8 mouse cellular contexts compared by ENCODE assay signal in the genomic region with DNA sequence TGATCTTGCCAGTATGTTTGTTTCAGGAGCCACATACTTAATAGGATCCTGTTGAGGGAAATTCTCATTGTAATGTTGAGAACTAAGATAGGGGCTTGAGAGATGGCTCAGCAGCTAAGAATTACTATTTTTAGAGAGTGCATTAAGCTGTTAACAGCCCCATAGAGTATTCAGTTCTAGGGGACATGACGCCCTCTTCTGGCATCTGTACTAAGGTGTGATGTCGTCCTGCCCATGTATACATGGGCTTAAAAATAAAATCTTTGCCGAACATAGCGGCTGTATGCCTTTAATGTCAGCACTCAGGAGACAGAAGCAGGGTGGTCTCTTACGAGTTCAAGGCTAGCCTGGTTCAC. TPM values are rescaled to one million over a fixed set of nuclear protein-coding genes. Genes with fewer than 3 reads are reported as not detected.
DNase-seq lines count a peak whose midpoint lies in the region; ATAC-seq and TF ChIP-seq lines count a peak whose summit lies in the region.

No protein-coding gene starts in this region.

- ATAC-seq in embryonic facial prominence, embryonic 14.5 days (ENCODE audit: low read depth): peak; percentile 19
- ATAC-seq in limb, embryonic 11.5 days (ENCODE audit: insufficient number of reproducible peaks, low FRiP score, low TSS enrichment, low read depth): no peak
- ATAC-seq in neural tube, embryonic 15.5 days (ENCODE audit: low FRiP score): peak; percentile 22

- no peak for TF ChIP-seq POLR2A in liver, adult 2 months (IDR thresholded peaks at IDR 0.05; ENCODE audit: extremely low read depth, insufficient read depth, low read length)

- 6% methylated on average over 5 of the region's 5 CpGs for WGBS in liver, adult 2 months
- 7% methylated on average over 5 of the region's 5 CpGs for WGBS in embryonic facial prominence, embryonic 14.5 days
- 5% methylated on average over 5 of the region's 5 CpGs for WGBS in limb, embryonic 11.5 days
- WGBS in neural tube, embryonic 15.5 days: 4% methylated on average over 5 of the region's 5 CpGs

- DNase-seq in liver, adult 2 months (ENCODE audit: extremely low read depth, low read depth, low spot score): no peak
- DNase-seq in liver (no peak), adipocyte (ENCODE audit: low spot score) (no peak)
- DNase-seq in embryonic facial prominence, embryonic 14.5 days (ENCODE audit: low spot score): no peak
- no peak for DNase-seq in limb, embryonic 11.5 days (ENCODE audit: low spot score)
- DNase-seq in layer of hippocampus, adult 8-10 months (ENCODE audit: low spot score in 2 of 2): no peak
- DNase-seq in thymus, postnatal 14 days: no peak

- H3K27me3 ChIP-seq in liver, adult 2 months (ENCODE audit: control insufficient read depth, insufficient read depth, low read length): no peaks in the 10 kb centered on the region
- H3K27me3 ChIP-seq in embryonic facial prominence, embryonic 14.5 days (replicated peaks; ENCODE audit: control insufficient read depth, insufficient read depth, low read length): no peaks in the 10 kb centered on the region
- no peaks in the 10 kb centered on the region for H3K27me3 ChIP-seq in limb, embryonic 11.5 days (ENCODE audit: control insufficient read depth, insufficient read depth, low read length)
- no peaks in the 10 kb centered on the region for H3K27me3 ChIP-seq in neural tube, embryonic 15.5 days (replicated peaks)

- peak overlapping the region; percentile 60 for H3K27ac ChIP-seq in liver, adult 2 months (replicated peaks; ENCODE audit: insufficient read depth, low read depth, low read length)
- H3K27ac ChIP-seq in embryonic facial prominence, embryonic 14.5 days (replicated peaks; ENCODE audit: low read depth, low read length): no peak overlapping the region
- no peak overlapping the region for H3K27ac ChIP-seq in limb, embryonic 11.5 days (replicated peaks; ENCODE audit: low read depth, low read length)
- peak overlapping the region; percentile 94; the same call in 1 of the 2 replicates for H3K27ac ChIP-seq in neural tube, embryonic 15.5 days (replicated peaks)

- H3K9me3 ChIP-seq in embryonic facial prominence, embryonic 14.5 days (ENCODE audit: control insufficient read depth, low read length): no peaks in the 10 kb centered on the region
- no peaks in the 10 kb centered on the region for H3K9me3 ChIP-seq in limb, embryonic 11.5 days (ENCODE audit: control insufficient read depth, low read length)
- no peaks in the 10 kb centered on the region for H3K9me3 ChIP-seq in neural tube, embryonic 15.5 days (replicated peaks)

- peak overlapping the region; percentile 46 for H3K4me2 ChIP-seq in embryonic facial prominence, embryonic 14.5 days (ENCODE audit: low read depth, low read length)
- H3K4me2 ChIP-seq in limb, embryonic 11.5 days (ENCODE audit: low read depth, severe bottlenecking): peak overlapping the region; percentile 66; the same call in 1 of the 2 replicates
- peak overlapping the region; percentile 73 for H3K4me2 ChIP-seq in neural tube, embryonic 15.5 days

- peaks cover 13% of the 10 kb centered on the region for H3K4me1 ChIP-seq in liver, adult 2 months (ENCODE audit: control insufficient read depth, insufficient read depth, low read length)
- peaks cover 4% of the 10 kb centered on the region; the same call in 1 of the 2 replicates for H3K4me1 ChIP-seq in embryonic facial prominence, embryonic 14.5 days (ENCODE audit: control insufficient read depth, insufficient read depth, low read length)
- 0 out of 2 replicates have a peak, but pooled peaks cover 5% of the 10 kb centered on the region for H3K4me1 ChIP-seq in limb, embryonic 11.5 days (ENCODE audit: control insufficient read depth, insufficient read depth, low read length)
- peaks cover 25% of the 10 kb centered on the region for H3K4me1 ChIP-seq in neural tube, embryonic 15.5 days

- H3K4me3 ChIP-seq in liver, adult 2 months (ENCODE audit: insufficient read depth, low read depth, low read length): peak overlapping the region; percentile 39
- peak overlapping the region; percentile 81 for H3K4me3 ChIP-seq in embryonic facial prominence, embryonic 14.5 days (ENCODE audit: low read depth, low read length)
- peak overlapping the region; percentile 64 for H3K4me3 ChIP-seq in limb, embryonic 11.5 days (ENCODE audit: low read depth, low read length)
- H3K4me3 ChIP-seq in neural tube, embryonic 15.5 days (replicated peaks): peak overlapping the region; percentile 62

- H3K79me2 ChIP-seq in liver, adult 2 months (ENCODE audit: control insufficient read depth, insufficient read depth, low read length): peaks cover 28% of the 10 kb centered on the region

- no peak for TF ChIP-seq CTCF in liver, adult 2 months (IDR thresholded peaks at IDR 0.05; ENCODE audit: low read depth, low read length)

- H3K36me3 ChIP-seq in liver, adult 2 months (ENCODE audit: control insufficient read depth, insufficient read depth, low read length): peaks cover 10% of the 10 kb centered on the region
- no peaks in the 10 kb centered on the region for H3K36me3 ChIP-seq in embryonic facial prominence, embryonic 14.5 days (ENCODE audit: control insufficient read depth, insufficient read depth, low read length)
- H3K36me3 ChIP-seq in limb, embryonic 11.5 days (ENCODE audit: control insufficient read depth, insufficient read depth, low read length): no peaks in the 10 kb centered on the region; the same call in 1 of the 2 replicates
- peaks cover 8% of the 10 kb centered on the region; the same call in 1 of the 2 replicates for H3K36me3 ChIP-seq in neural tube, embryonic 15.5 days

- H3K9ac ChIP-seq in liver, adult 2 months (ENCODE audit: low read depth, low read length): peak overlapping the region; percentile 23; the same call in 1 of the 2 replicates
- no peak overlapping the region for H3K9ac ChIP-seq in embryonic facial prominence, embryonic 14.5 days (ENCODE audit: low read depth, low read length)
- no peak overlapping the region for H3K9ac ChIP-seq in limb, embryonic 11.5 days (ENCODE audit: low read length)
- no peak overlapping the region for H3K9ac ChIP-seq in neural tube, embryonic 15.5 days (replicated peaks)

RNA-seq across cellular contexts. Expression of gene Whamm, which starts 0.3 kb away (rescaled TPM):
- 20.7 and 25.4 TPM in 2 replicates for total RNA-seq in liver, adult 2 months (2014; rRNA removed)
- polyA plus RNA-seq in liver, adult 2 months (2012; rRNA removed): 35.1 and 44.6 TPM in 2 replicates
- polyA plus RNA-seq in embryonic facial prominence, embryonic 14.5 days (2014; fragmentation: Nextera tagmentation; extraction: Ambion mirVana): 6.9 and 7.3 TPM in 2 replicates
- 4.4 and 5.6 TPM in 2 replicates for polyA plus RNA-seq in limb, embryonic 11.5 days (2014; fragmentation: Nextera tagmentation; extraction: Ambion mirVana)
- polyA plus RNA-seq in neural tube, embryonic 15.5 days (2015; fragmentation: Nextera tagmentation; extraction: Ambion mirVana): 6.6 and 8.1 TPM in 2 replicates
- total RNA-seq in layer of hippocampus, adult 8-10 months (2022): 10 to 100 TPM; 20.6 to 23.8 (median 21.0) TPM

RNA-seq across cellular contexts. Expression of gene Fsd2, which starts 4.0 kb away (rescaled TPM):
- 0.13 and 0.28 TPM in 2 replicates for total RNA-seq in liver, adult 2 months (2014; rRNA removed)
- 0.04 TPM in 2 replicates for polyA plus RNA-seq in liver, adult 2 months (2012; rRNA removed)
- 3.7 and 5.0 TPM in 2 replicates for polyA plus RNA-seq in embryonic facial prominence, embryonic 14.5 days (2014; fragmentation: Nextera tagmentation; extraction: Ambion mirVana)
- 0.04 and 0.07 TPM in 2 replicates for polyA plus RNA-seq in limb, embryonic 11.5 days (2014; fragmentation: Nextera tagmentation; extraction: Ambion mirVana)
- 0.28 and 0.31 TPM in 2 replicates for polyA plus RNA-seq in neural tube, embryonic 15.5 days (2015; fragmentation: Nextera tagmentation; extraction: Ambion mirVana)
- total RNA-seq in layer of hippocampus, adult 8-10 months (2022): under 1 TPM; 0.27 to 0.33 (median 0.30) TPM

Comparison
In these comparisons a context has a peak if more than half of its experiments do, and no peak if none do; other contexts are left out.
1. H3K27ac ChIP-seq: peak in liver, adult 2 months (single experiment) and neural tube, embryonic 15.5 days (single experiment); none in embryonic facial prominence, embryonic 14.5 days (single experiment) and limb, embryonic 11.5 days (single experiment).
2. Peak in every context shown above with its lines, with median percentiles within 50 percentile points of each other: H3K4me3 ChIP-seq and H3K4me2 ChIP-seq.